Mouse (Mus musculus): ENCODE measurements at regions not wholly inside any gene's neighbourhood (a gene's known extent, or its start where the extent isn't known, plus 50 kb on each side); places are given as distances from the start of the nearest gene placed in this dataset.

DNA sequence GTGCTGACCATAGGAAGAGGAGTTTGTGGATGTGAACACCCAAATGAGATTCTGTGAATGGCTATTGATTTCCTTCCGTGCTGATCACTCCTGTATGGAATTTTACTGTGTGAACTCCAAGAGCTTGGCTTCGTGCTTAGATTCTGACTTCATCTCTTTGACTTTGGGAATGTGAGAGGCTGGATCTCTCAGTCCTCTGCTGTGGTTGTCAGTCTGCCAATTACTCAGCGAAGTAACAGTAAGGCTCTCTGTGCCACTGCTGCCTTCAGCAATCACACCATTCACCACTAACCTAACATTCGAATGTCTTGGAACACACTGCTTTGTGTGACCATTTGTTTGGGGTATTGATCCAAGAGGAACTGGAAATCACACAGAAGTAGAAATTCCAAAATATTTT is 291.5 kb downstream of the Gm21750 start:
- DNase-seq (ENCODE audit: low spot score in 2 of 2), result no peak

GRCm38 (mm10) chr14:73978694-73979093 is 317.7 kb downstream of the Gm21750 start:
- no peak for DNase-seq (ENCODE audit: low spot score in 2 of 2)

GRCm38 (mm10) chr14:73996229-73996628 is 335.2 kb downstream of the Gm21750 start:
- no peak for DNase-seq (ENCODE audit: low spot score in 2 of 2)

DNA sequence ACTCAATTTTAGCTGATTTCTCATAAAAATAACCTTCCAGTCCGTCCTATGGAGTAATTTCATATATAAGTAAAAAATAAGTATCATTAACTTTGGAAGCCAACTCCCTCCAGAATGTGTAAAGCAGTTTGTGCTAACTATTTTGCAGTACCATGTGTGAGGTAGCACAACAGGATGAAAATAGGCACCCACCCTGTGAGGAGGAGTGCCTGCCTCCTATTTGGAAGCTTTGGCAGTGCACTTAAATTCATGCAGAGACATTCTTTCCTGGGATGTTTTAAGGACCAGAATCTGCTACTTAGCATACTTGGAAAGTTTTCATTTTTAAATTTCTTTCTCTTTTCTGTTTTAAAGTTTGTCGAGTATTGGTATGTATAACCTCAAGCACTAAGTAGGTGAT is 336.8 kb downstream of the Gm21750 start:
- DNase-seq (ENCODE audit: low spot score in 2 of 2), result no peak

GRCm38 (mm10) chr14:73999409-73999909 is 338.4 kb downstream of the Gm21750 start:
- DNase-seq (ENCODE audit: low spot score in 2 of 2), result no peak

DNA sequence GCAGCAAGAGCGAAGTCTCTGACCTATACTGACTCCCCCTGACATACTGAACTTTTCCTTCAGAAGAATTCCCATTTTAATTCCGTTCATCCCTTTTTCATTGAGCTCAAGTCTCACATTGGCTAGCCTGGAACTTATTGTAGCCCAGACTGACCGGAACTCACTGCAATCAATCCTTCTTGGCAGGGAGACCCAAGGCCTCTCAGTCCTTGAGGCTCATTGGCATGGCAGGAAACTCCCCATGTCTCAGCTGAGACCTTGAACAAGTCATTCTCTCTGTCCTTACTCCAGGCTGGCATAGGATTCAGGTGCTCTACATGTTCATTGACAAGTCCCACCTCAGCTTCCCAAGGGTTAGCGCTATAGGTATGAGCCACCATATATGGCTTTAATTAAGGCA is 345.9 kb downstream of the Gm21750 start:
- no peak for DNase-seq (ENCODE audit: low spot score in 2 of 2)

DNA sequence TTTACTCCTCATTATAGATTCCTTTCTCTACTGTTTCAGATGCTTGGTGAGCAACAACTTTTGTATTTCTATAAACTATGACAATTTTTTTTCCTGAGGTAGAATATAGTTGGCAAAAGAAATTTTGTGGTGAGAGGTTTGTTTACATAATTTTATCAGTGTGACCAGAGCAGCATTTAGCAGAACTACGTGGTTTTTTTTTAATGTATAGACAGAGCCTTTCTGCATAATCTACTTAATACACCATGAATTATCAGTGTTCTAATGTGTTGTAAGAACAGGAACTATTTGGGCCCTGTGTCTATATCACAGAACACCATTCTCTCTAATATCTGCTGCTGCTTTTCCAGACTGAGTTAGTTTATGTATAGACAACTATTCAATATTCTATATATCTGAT is 350.5 kb downstream of the Gm21750 start:
- no peak for DNase-seq (ENCODE audit: low spot score in 2 of 2)

DNA sequence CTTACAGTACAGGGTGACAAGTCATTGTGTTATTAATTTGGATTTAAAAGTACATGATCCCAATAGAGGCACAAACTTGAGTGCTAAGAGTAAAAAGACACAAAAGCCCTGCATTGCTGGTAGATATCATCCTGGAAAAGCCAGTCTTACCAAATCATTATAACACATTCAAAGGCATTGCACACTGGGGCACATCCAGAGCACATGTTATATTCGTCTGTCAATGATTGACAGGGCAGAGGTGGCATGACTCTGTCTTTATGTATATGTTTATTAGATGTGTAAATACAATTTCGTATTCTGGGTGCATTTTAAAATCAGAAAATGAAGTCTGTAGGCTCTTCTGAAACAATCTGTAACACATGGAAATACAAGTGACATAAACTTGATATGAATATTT is 358.4 kb downstream of the Gm21750 start:
- DNase-seq (ENCODE audit: low spot score in 2 of 2), result no peak

DNA sequence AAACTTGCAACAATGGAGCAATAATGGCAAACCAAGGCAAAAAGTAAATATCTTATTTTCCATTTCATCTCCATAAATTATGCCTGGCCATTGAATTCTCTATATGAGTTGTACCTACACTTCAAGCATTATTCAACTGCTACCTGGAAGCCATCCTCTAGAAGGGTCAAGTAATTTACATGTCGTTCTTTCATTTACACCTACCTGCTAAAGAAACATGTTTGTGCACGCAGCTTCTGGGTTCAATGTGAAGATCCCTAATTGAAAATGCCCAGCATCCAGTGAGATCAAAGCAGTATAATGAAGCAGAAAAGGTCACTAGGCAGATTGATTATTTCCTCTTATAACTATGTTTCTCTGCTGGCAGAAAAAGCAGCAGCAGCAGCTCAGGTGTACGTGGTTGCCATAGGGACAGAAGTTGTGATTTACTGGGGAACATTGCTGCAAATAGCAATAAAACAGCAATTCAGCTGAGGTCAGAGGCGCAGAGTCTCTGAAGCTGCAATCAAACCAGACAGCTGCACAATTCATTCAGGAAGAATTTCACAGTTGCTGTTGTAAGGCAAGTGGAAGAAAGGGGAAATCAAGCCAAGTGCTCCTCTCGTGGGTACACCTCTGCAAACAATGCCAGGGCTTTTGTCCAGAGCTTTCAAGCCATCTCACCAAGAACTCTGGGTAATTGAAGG is 386.1 kb downstream of the Gm21750 start:
- no peak for DNase-seq (ENCODE audit: low spot score in 2 of 2)

- no peak for DNase-seq (ENCODE audit: low spot score in 2 of 2)
Measured at GRCm38 (mm10) chr14:74047695-74048280, 386.8 kb downstream of the Gm21750 start.

- DNase-seq (ENCODE audit: low spot score in 2 of 2), result no peak
Measured at GRCm38 (mm10) chr14:74048386-74048785, 387.4 kb downstream of the Gm21750 start.

GRCm38 (mm10) chr14:74066051-74066450 is 405.0 kb downstream of the Gm21750 start:
- DNase-seq (ENCODE audit: low spot score in 2 of 2), result no peak

DNA sequence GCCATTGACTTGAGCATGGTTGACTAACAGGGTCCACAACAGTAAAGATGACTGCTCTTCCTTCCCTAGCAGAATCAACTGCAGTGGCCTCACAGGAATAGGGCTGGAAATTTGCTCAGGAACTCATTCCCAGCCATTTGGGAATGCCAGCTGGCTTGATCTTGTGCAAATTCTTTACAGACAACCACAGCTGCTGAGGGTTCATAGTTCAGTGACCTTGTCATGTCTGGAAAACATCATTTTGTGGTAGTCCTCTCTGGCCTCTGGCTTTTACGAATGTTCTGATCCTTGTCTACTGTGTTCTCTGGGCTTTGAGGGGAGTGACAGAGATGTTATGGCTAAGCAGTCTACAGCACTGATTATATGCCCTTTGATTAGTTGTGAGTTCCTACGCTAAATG is 432.0 kb downstream of the Gm21750 start:
- DNase-seq (ENCODE audit: low spot score in 2 of 2), result no peak

- DNase-seq (ENCODE audit: low spot score in 2 of 2), result no peak
Measured at GRCm38 (mm10) chr14:74099696-74100095, 438.7 kb downstream of the Gm21750 start.

GRCm38 (mm10) chr14:74112603-74113002 is 451.6 kb downstream of the Gm21750 start:
- DNase-seq (ENCODE audit: low spot score in 2 of 2), result no peak

DNA sequence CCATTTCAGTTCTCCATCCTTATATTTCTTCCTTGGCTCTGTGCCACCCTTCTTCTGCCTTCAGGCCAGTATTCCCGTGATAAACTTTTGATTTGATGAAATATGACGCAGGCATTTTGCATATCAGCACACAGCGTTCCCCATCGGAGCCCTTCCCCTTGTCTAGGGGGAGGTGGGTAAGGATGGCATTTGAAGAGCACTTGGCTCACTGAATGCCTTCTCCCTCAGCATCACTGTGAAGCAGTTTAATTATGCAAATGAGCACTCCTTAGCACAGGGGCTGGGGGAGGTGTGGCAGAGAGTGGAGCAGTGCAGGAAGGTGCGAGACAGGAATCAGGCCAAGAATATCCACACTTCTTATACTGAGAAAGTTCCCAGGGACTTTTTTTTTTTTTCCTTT is 452.1 kb downstream of the Gm21750 start:
- no peak for DNase-seq (ENCODE audit: low spot score in 2 of 2)

DNA sequence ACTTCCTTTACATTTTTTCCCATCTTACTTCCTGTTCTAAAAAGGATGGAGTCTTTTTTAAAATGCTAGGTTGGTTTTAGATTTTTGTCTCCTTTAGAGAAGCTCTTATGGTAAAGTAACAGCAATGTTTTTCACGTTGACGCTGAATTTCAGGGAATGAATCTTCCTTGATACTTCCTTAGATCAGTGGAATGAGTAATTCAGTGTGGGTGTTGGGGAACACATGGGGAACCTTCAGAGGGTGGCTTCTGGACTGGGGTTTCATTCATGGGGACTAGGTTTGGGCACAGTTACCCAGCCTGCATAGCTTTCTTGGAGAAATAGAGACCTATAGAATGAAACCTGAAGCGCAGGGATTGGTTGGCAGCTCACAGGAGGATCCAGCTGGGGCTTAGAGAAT is 452.5 kb downstream of the Gm21750 start:
- DNase-seq (ENCODE audit: low spot score in 2 of 2), result no peak

GRCm38 (mm10) chr14:74117686-74118085 is 456.7 kb downstream of the Gm21750 start:
- no peak for DNase-seq (ENCODE audit: low spot score in 2 of 2)

DNA sequence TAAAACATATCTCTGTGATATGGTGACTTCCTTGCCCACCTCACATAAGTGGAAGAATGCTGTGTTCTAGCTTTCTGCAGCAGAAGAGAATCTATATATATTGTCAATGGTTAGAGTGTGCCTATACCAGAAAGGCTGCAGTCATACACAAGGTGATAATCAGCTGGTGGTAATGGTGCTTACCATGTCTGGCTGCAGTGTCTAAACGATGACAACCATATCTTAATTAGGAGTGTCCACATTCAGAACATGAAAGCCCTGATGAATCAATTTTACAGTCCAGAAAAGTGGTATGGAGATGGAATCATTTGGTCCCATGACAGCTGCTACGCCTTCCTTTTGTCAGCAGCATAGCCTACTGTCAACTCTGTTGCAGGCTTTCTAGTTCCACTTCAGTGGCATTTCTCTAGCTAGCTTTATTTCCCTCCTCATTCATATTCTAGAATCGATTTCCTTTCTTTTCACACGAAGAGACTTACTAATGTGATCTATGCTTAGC is 484.2 kb downstream of the Gm21750 start:
- no peak for DNase-seq (ENCODE audit: low spot score in 2 of 2)

- no peak for DNase-seq (ENCODE audit: low spot score in 2 of 2)
Measured at GRCm38 (mm10) chr14:74166221-74166620, 474.4 kb upstream of the Htr2a start.

- DNase-seq (ENCODE audit: low spot score in 2 of 2), result no peak
Measured at GRCm38 (mm10) chr14:74169131-74169875, 471.3 kb upstream of the Htr2a start.

- DNase-seq (ENCODE audit: low spot score in 2 of 2), result no peak
Measured at GRCm38 (mm10) chr14:74180066-74180465, 460.6 kb upstream of the Htr2a start.

- DNase-seq (ENCODE audit: low spot score in 2 of 2), result no peak
Measured at GRCm38 (mm10) chr14:74182996-74183395, 457.6 kb upstream of the Htr2a start.
